Mouse (Mus musculus): Measurements from ENCODE around the gene Hck.
A peak's percentile ranks its signal among the peaks of the same experiment; 100 is the strongest.

Gene Hck

GRCm38 (mm10) chr2:153108313-153109264 is at the start of gene Hck:
Gene Hck, plus strand, starts transcription at chr2:153108468.
- peak; percentile 45 for DNase-seq

DNA sequence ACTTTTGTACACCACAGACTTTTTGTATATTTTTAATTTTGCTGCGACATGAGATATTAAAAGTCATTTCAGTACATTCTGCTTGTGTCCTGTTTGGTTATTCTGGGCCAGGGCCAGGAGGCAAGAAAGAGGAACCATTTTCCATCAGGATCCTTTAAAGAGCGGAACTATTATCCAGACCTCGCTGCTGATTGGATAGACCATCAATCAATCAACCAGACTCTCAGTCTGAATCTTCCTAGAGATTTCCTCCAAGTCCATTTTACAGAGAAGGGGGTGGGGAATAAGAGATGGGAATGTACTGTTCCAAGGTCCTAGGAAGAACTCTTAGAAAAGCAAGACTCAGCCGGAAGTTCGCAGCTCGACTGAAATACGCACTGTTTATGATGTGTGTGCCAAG is 48.1 kb upstream of the Hck start:
- no peak for DNase-seq

DNA sequence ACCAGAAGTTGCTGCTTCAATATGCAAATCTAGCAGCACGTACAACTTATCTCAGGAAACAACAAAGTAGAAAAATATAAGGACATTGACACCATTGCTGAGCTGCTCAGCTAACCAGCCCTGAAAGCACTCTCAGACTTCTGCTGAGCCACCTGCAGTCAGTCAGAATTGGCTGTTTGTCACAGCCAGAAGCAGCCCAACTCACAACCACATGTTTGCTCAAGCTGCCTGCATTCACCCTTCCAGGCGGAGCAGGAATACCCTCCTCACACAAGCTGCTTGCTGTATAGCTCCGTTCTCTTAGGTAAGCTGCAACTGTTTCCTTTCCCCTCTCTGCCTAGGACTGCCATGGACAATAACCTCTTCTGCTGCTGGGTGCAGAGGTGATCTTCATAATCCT is 44.9 kb upstream of the Hck start:
- no peak for DNase-seq

DNA sequence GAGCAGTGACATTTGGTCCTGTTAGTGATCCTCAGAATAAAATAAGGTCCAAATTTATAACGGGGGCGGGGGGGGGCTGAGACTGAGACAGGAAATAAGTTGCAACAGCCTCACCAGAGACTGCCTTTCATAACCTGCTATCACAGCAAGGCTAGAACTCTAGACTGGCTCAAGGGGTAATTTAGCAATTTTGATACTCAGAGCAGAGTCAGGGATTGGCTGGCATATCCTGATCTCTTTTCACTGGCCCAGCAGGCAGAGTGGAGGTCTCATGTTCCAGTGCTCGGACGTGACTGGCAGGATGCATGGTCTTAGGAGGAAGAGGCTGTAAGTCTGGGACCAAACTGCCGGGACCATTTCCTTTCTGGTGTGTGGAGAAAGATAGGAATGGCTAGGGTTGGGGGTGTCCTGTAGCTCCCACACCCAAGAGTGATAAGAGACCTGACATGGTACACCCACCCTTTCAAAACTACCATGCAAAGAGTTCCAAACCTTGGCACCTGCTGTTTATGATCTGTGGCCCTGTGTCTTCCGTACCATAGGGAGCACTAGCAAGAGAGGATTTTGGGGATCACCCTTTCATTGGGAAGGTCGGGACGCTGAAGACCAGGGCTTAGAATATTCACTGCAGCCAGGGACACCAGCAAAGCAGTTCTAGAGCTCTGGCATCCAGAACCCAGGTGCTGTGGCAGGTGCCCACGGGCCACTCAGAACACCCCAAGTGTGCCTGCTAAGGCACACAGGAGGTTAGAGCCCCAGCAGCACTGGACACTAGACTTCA is 43.9 kb upstream of the Hck start:
- DNase-seq, result no peak

DNA sequence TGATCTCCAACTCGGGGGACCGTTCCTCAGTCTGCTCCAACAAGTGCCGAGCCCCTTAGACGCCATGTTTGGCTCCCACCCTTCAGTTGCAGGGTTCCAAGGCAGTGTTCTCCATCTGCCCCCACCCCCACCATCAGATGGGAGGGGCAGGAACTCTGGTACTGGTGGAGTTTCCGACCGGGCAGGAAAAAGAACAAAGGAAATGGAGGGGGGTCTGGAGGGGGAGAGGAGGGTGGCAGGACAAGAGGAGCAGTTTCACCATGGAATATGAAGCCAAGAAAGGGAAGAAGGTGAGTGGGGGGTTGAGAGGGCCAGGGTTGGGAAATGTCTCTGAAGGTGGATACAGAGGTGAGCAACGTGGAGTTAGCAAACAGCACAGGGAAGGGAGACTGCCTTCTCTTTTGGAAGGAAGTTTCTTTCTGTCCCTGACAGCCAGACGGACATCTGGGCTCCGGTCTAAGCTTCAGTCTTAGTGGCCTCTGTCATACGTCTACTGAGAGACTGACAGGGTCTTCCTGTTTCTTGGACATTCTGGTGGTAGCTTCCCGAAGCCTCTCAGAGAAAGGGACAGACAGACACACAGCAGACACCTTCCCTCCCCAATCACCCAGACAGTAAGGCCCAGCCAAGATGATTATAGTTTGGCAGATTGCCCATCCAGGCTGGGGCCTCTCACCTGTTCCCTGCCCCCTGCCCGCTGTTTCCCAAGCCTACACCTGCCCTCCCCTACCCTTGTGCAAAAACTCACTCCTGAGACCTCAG is 42.3 kb upstream of the Hck start, which contains the start of gene Ccm2l:
TSS of gene Ccm2l (plus strand) at position 209 of the 762 bp plus-strand sequence.
- no peak for DNase-seq

DNA sequence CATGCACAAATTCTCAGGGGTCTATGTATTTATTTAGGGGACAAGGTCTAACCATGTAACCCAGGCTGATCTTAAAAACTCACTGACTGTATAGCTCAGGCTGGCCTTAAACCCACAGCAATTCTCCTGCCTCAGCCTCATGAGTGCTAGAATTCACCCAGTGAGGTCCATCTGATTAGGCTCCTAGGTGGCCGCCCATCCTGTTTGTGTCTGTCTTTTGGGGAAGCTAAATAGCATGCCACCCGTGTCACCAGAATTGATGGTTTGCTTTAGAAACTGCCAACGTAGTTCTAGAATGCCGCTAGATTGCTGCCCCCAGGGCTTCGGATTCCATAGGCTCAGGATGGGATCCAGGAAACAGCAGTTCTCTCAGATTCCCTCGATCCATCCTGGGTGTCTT is 41.3 kb upstream of the Hck start:
- no peak for DNase-seq

- DNase-seq, result no peak
These were observed 37.3 kb upstream of the Hck start for GRCm38 (mm10) chr2:153070762-153071490.

GRCm38 (mm10) chr2:153071491-153072184 is 36.6 kb upstream of the Hck start:
- DNase-seq, result peak; percentile 73

DNA sequence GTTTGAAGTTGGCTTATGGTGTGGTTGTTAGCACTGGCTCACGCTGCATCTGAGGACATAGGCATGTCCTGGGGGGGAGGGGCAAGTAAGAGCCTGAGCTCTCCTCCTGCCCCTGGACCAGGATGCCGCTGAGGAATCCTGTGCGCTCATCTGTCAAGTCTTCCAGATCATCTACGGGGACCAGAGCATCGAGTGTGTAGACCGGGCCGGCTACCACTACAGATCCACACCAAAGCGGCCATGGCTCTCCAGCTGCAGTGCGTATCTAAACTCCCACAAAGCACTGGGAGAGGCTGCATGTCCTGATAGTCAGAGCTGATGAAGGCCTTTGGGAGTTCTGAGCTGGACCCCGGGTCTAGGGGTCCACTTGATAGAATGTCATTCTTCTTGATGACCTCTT is 33.6 kb upstream of the Hck start:
- no peak for DNase-seq

GRCm38 (mm10) chr2:153075961-153076360 is 32.3 kb upstream of the Hck start:
- no peak for DNase-seq

- DNase-seq, result peak; percentile 84
These were observed 27.3 kb upstream of the Hck start for GRCm38 (mm10) chr2:153080841-153081523.

- DNase-seq, result no peak
These were observed 26.4 kb upstream of the Hck start for GRCm38 (mm10) chr2:153081866-153082265.

DNA sequence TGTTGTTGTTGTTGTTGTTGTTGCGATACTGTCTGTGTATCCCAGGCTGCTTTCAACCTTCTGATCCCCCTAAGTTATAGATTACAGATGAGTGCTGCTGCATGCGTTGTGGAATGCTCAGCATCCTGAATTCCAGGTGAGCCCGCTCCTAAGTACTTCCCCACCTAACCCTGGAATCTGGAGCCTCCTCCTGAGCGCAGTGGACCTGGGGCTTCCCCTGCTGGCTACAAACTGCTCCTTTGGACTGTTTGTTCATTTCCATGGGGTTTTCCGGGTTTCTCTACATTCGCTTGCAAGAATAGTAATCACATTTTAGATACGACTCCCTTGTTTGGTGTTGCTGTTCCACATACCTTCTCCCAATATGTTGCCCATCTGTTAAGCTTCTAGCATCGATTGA is 25.0 kb upstream of the Hck start:
- DNase-seq, result no peak

DNA sequence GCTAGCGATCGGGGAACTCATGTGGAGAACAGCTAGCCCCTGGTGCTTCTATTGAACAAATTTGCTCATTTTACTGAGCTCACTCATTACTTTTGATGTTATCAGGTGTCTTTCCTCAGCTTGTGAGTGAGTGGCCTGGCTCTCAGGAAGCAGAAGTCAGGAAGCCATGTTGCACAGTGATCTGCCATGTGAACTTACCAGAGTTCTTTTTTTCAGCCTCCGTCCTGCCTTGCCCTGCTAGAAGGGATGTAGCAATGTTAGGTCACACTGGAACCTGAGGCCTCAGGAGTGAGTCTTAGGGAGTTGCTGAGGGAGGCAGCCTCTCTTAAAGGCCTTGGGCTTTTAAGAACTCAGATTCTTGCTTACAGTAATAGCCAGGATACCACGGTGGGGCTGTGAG is 24.4 kb upstream of the Hck start:
- DNase-seq, result no peak

GRCm38 (mm10) chr2:153084261-153084976 is 23.8 kb upstream of the Hck start:
- no peak for DNase-seq

DNA sequence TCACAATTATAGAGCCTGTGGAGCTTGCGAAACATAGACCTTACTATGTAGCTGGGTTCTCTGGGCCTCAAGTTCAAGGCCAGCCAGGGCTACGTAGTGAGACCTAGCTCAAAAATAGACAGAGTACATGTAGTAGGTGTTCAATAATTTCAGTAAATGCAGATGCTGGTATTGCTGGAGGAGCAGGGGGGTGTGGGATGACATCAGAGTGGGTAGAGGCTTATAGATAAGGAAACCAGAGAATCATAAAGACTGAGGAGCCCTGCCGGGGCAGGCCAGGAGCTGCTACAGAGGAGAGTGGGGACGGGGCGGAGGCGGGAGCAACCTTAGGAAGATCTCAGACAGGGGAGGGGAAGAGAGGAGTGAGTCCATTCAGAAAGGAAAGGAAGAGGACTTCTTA is 22.7 kb upstream of the Hck start:
- DNase-seq, result no peak

DNA sequence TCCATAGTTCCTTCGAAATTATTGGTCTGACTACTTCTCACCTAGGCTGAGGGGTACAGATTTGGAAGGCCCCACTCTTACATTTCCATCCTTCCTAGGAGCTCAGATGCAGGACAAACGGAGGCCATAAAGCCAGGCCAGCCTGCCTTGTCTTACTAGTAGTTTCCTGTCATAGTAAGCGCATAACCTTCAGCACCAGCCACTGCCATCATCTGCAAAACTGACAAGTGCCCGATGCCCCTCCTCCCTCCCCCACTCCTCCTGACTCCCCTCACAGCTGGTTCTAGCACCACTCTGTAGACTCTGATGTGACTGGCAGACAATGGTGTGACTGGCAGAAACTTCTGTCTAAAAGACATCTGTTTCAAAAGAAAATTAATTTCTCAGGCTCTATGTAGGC is 22.1 kb upstream of the Hck start:
- DNase-seq, result no peak

DNA sequence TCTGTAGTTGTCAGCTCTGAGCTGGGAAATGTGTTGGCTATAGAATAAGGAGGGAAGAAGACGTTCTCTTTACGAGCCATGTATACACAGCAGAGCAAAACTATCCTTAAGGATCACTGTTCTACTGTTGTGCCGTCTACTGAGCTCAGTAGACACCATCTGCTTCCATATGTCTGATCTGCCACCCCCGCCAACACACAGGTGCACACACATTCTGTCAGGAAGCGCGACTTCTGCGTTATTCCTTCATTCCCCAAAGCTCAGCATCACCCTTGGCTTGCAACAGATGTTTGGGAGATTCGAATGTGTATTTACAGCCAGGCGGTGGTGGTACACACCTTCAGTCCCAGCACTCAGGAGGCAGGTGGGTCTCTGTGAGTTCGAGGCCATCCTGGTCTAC is 21.2 kb upstream of the Hck start:
- no peak for DNase-seq

- DNase-seq, result no peak
These were observed 19.0 kb upstream of the Hck start for GRCm38 (mm10) chr2:153089316-153089715.

GRCm38 (mm10) chr2:153090551-153091165 is 17.6 kb upstream of the Hck start:
- peak; percentile 13 for DNase-seq
